33 mouse cellular contexts compared by ENCODE assay signal in genomic region chr4:119642666-119643065, GRCm38 (mm10). TPM values are rescaled to one million over a fixed set of nuclear protein-coding genes. Genes with fewer than 3 reads are reported as not detected.
A peak's percentile ranks its signal among the peaks of the same experiment; 100 is the strongest.
DNase-seq lines count a peak whose midpoint lies in the region; ATAC-seq and TF ChIP-seq lines count a peak whose summit lies in the region.
"Had no signal": no experiment of that assay in that cellular context is flagged by ENCODE, and none has a peak within 500 bp of the region (broad histone marks: within the 10 kb centered on the region; RNA-seq: fewer than 3 reads in every experiment).

No protein-coding gene starts in this region.

- no peak for ATAC-seq in lung, postnatal 0 days
- no peak for ATAC-seq in kidney, embryonic 16.5 days (ENCODE audit: low FRiP score, low TSS enrichment)
- ATAC-seq: forebrain, embryonic 15.5 days had no signal

- no peaks in the 10 kb centered on the region for H3K79me2 ChIP-seq in heart, adult 2 months (replicated peaks; ENCODE audit: control insufficient read depth, insufficient read depth, low read length)

- H3K9ac ChIP-seq in heart, adult 2 months (ENCODE audit: low read depth, low read length) = no peak overlapping the region
- H3K9ac ChIP-seq in lung, postnatal 0 days (replicated peaks; ENCODE audit: low read depth) = no peak overlapping the region
- no peak overlapping the region for H3K9ac ChIP-seq in ES-E14 (ENCODE audit: insufficient read depth, low read depth, low read length, poor library complexity, severe bottlenecking)
- no peak overlapping the region for H3K9ac ChIP-seq in kidney, embryonic 16.5 days (replicated peaks; ENCODE audit: low read length)
- H3K9ac ChIP-seq: embryonic facial prominence, embryonic 13.5 days; forebrain, embryonic 15.5 days; heart, embryonic 15.5 days; limb, embryonic 15.5 days; liver, embryonic 13.5 days; neural tube, embryonic 13.5 days had no signal

- no peak overlapping the region for H3K27ac ChIP-seq in heart, adult 2 months
- H3K27ac ChIP-seq in heart, embryonic 10.5 days = no peak overlapping the region
- no peak overlapping the region for H3K27ac ChIP-seq in lung, postnatal 0 days (ENCODE audit: low read length)
- H3K27ac ChIP-seq in ES-E14 (ENCODE audit: insufficient read depth, low read depth, low read length, poor library complexity, severe bottlenecking) = no peak overlapping the region
- no peak overlapping the region for H3K27ac ChIP-seq in kidney, embryonic 16.5 days (ENCODE audit: low read length)
- H3K27ac ChIP-seq: embryonic facial prominence, embryonic 13.5 days; forebrain, embryonic 10.5 days; forebrain, embryonic 15.5 days; heart, embryonic 15.5 days; limb, embryonic 10.5 days; limb, embryonic 15.5 days; liver, embryonic 13.5 days; neural tube, embryonic 13.5 days had no signal

- TF ChIP-seq CTCF in heart, adult 2 months (IDR thresholded peaks at IDR 0.05) = 0 out of 2 replicates have a peak, but pooled peaks have one; percentile 10
- 0 out of 2 replicates have a peak, but pooled peaks have one; percentile 11 for TF ChIP-seq CTCF in lung, postnatal 0 days (IDR thresholded peaks at IDR 0.05)

- H3K4me1 ChIP-seq in heart, adult 2 months (ENCODE audit: control insufficient read depth, insufficient read depth, low read length) = no peaks in the 10 kb centered on the region
- peaks cover 12% of the 10 kb centered on the region for H3K4me1 ChIP-seq in heart, embryonic 10.5 days
- no peaks in the 10 kb centered on the region for H3K4me1 ChIP-seq in lung, postnatal 0 days (ENCODE audit: insufficient read depth, low read depth, low read length)
- H3K4me1 ChIP-seq in ES-E14 (ENCODE audit: control insufficient read depth in 2 of 2, insufficient read depth in 2 of 2, low read length in 2 of 2, poor library complexity in 1 of 2) = no peaks in the 10 kb centered on the region
- no peaks in the 10 kb centered on the region; the same call in 1 of the 2 replicates for H3K4me1 ChIP-seq in kidney, embryonic 16.5 days (ENCODE audit: insufficient read depth, low read length)
- H3K4me1 ChIP-seq: embryonic facial prominence, embryonic 13.5 days; forebrain, embryonic 15.5 days; limb, embryonic 15.5 days; liver, embryonic 13.5 days; neural tube, embryonic 13.5 days had no signal

- WGBS in heart, adult 2 months = 89% methylated on average over 4 of the region's 4 CpGs
- WGBS in heart, embryonic 10.5 days = 78% methylated on average over 4 of the region's 4 CpGs
- WGBS in lung, postnatal 0 days = 84% methylated on average over 4 of the region's 4 CpGs
- WGBS in kidney, embryonic 16.5 days = 86% methylated on average over 4 of the region's 4 CpGs

- no peak for DNase-seq in heart, adult 2 months
- no peak for DNase-seq in heart, embryonic 10.5 days (ENCODE audit: low spot score)
- DNase-seq in lung, postnatal 0 days (ENCODE audit: low spot score) = no peak
- no peak for DNase-seq in lung, postnatal 4 days
- DNase-seq in ES-E14 (ENCODE audit: low read depth, low spot score) = peak; percentile 59
- DNase-seq in adrenal gland, adult (ENCODE audit: inconsistent age in 2 of 2, low spot score in 1 of 2) = no peak
- DNase-seq: adrenal gland, postnatal 14 days; cerebellum, adult 11-12 months; cerebellum, adult 9-11 months; gastrocnemius, postnatal 25 days; kidney, adult 11 months; kidney, postnatal 25 days; layer of hippocampus, postnatal 36 days; liver, embryonic 13.5 days; lung, adult 18-20 months; right cerebral cortex, postnatal 4 days; thymus, postnatal 14 days had no signal

- no peak for TF ChIP-seq EP300 in heart, adult 2 months (IDR thresholded peaks at IDR 0.05; ENCODE audit: insufficient read depth, low read depth, low read length)
- TF ChIP-seq EP300 in lung, postnatal 0 days (IDR thresholded peaks at IDR 0.05) = no peak

- intact Hi-C loops in heart, adult 2 months (cut with DNase I) = no loop called here

- H3K4me2 ChIP-seq in lung, postnatal 0 days (replicated peaks; ENCODE audit: low read depth, low read length) = no peak overlapping the region
- no peak overlapping the region for H3K4me2 ChIP-seq in kidney, embryonic 16.5 days (replicated peaks; ENCODE audit: low read depth, low read length)
- H3K4me2 ChIP-seq: embryonic facial prominence, embryonic 13.5 days; forebrain, embryonic 15.5 days; heart, embryonic 15.5 days; limb, embryonic 15.5 days; liver, embryonic 13.5 days; midbrain, embryonic 11.5 days; neural tube, embryonic 13.5 days had no signal

- H3K27me3 ChIP-seq in heart, adult 2 months (ENCODE audit: control insufficient read depth, insufficient read depth, low read length) = no peaks in the 10 kb centered on the region
- H3K27me3 ChIP-seq in heart, embryonic 10.5 days (ENCODE audit: insufficient read depth, poor library complexity, severe bottlenecking) = no peaks in the 10 kb centered on the region
- no peaks in the 10 kb centered on the region for H3K27me3 ChIP-seq in lung, postnatal 0 days (replicated peaks; ENCODE audit: insufficient read depth, low read length)
- H3K27me3 ChIP-seq in kidney, embryonic 16.5 days (ENCODE audit: insufficient read depth, low read length) = no peaks in the 10 kb centered on the region
- H3K27me3 ChIP-seq: embryonic facial prominence, embryonic 13.5 days; forebrain, embryonic 15.5 days; heart, embryonic 15.5 days; limb, embryonic 15.5 days; liver, embryonic 13.5 days; neural tube, embryonic 13.5 days had no signal

- H3K4me3 ChIP-seq in heart, adult 2 months = no peak overlapping the region
- no peak overlapping the region for H3K4me3 ChIP-seq in heart, embryonic 10.5 days
- no peak overlapping the region for H3K4me3 ChIP-seq in lung, postnatal 0 days (ENCODE audit: low read depth, low read length)
- H3K4me3 ChIP-seq in ES-E14 (ENCODE audit: insufficient read depth in 1 of 2, low read depth in 1 of 2, low read length in 2 of 2, poor library complexity in 1 of 2, severe bottlenecking in 1 of 2) = no peak overlapping the region
- H3K4me3 ChIP-seq in kidney, embryonic 16.5 days (ENCODE audit: low read length) = no peak overlapping the region
- H3K4me3 ChIP-seq: embryonic facial prominence, embryonic 13.5 days; forebrain, embryonic 10.5 days; forebrain, embryonic 15.5 days; heart, embryonic 15.5 days; limb, embryonic 10.5 days; limb, embryonic 15.5 days; liver, embryonic 13.5 days; neural tube, embryonic 13.5 days had no signal

- no peak for TF ChIP-seq POLR2A in heart, adult 2 months (IDR thresholded peaks at IDR 0.05; ENCODE audit: insufficient read depth, low read depth, low read length)

- in situ Hi-C loops in ES-E14 (cut with MboI; ENCODE audit: low sequenced_read_pairs in 2 of 2, unreplicated experiment in 2 of 2) = no loop called here

- no peaks in the 10 kb centered on the region for H3K9me3 ChIP-seq in heart, embryonic 10.5 days
- no peaks in the 10 kb centered on the region for H3K9me3 ChIP-seq in lung, postnatal 0 days (ENCODE audit: low read length)
- no peaks in the 10 kb centered on the region for H3K9me3 ChIP-seq in ES-E14 (ENCODE audit: control insufficient read depth, insufficient read depth, low read depth, low read length)
- H3K9me3 ChIP-seq in kidney, embryonic 16.5 days (ENCODE audit: low read length) = 0 out of 2 replicates have a peak, but pooled peaks cover 3% of the 10 kb centered on the region
- H3K9me3 ChIP-seq: embryonic facial prominence, embryonic 13.5 days; forebrain, embryonic 15.5 days; heart, embryonic 15.5 days; limb, embryonic 10.5 days; limb, embryonic 15.5 days; liver, embryonic 13.5 days; neural tube, embryonic 13.5 days had no signal

- no peaks in the 10 kb centered on the region for H3K36me3 ChIP-seq in heart, adult 2 months (ENCODE audit: control insufficient read depth, insufficient read depth, low read length)
- H3K36me3 ChIP-seq in heart, embryonic 10.5 days = no peaks in the 10 kb centered on the region
- no peaks in the 10 kb centered on the region for H3K36me3 ChIP-seq in lung, postnatal 0 days (ENCODE audit: insufficient read depth, low read length)
- no peaks in the 10 kb centered on the region for H3K36me3 ChIP-seq in ES-E14 (ENCODE audit: control insufficient read depth, insufficient read depth, low read length, poor library complexity, severe bottlenecking)
- no peaks in the 10 kb centered on the region for H3K36me3 ChIP-seq in kidney, embryonic 16.5 days (ENCODE audit: insufficient read depth, low read length)
- H3K36me3 ChIP-seq: embryonic facial prominence, embryonic 13.5 days; forebrain, embryonic 10.5 days; forebrain, embryonic 15.5 days; heart, embryonic 15.5 days; limb, embryonic 10.5 days; limb, embryonic 15.5 days; liver, embryonic 13.5 days; neural tube, embryonic 13.5 days had no signal

TF ChIP-seq in ES-E14, 5 proteins besides CTCF, POLR2A, EP300 and RAD21:
- TF ChIP-seq HCFC1 (IDR thresholded peaks at IDR 0.05; ENCODE audit: borderline replicate concordance, insufficient read depth, low read length) (no peak), ZNF384 (IDR thresholded peaks at IDR 0.05; ENCODE audit: low read depth, low read length) (no peak), MAFK (IDR thresholded peaks at IDR 0.05; ENCODE audit: insufficient read depth, low read depth, low read length) (no peak), ZC3H11A (IDR thresholded peaks at IDR 0.05; ENCODE audit: borderline replicate concordance, low read depth, low read length) (no peak), CHD2 (IDR thresholded peaks at IDR 0.05; ENCODE audit: low read depth, low read length) (no peak)

RNA-seq across cellular contexts. Expression of gene Guca2a, which starts 5.2 kb away (rescaled TPM):
- not detected for total RNA-seq in heart, adult 2 months (2021)
- 0.21 TPM in 1 of 2 replicates, not detected in the other for polyA plus RNA-seq in heart, adult 2 months (2012; rRNA removed)
- polyA plus RNA-seq in heart, embryonic 10.5 days (2016; fragmentation: Nextera tagmentation; extraction: Ambion mirVana) = 0.26 TPM in 1 of 2 replicates, not detected in the other
- polyA plus RNA-seq in lung, postnatal 0 days (2015; fragmentation: Nextera tagmentation; extraction: Ambion mirVana) = 1.00 and 2.2 TPM in 2 replicates
- total RNA-seq in ES-E14 (2012; rRNA removed) = not detected in 2 replicates
- 11.4 and 13.4 TPM in 2 replicates for polyA plus RNA-seq in kidney, embryonic 16.5 days (2015; fragmentation: Nextera tagmentation; extraction: Ambion mirVana)
- total RNA-seq: adrenal gland, postnatal 14 days; gastrocnemius, adult 18-20 months; gastrocnemius, postnatal 25 days; heart, postnatal 25 days; layer of hippocampus, adult 18-20 months; layer of hippocampus, postnatal 36 days; left cerebral cortex, postnatal 10 days; megakaryocyte, adult 5-6 weeks had no signal
- polyA plus RNA-seq: embryonic facial prominence, embryonic 13.5 days; forebrain, embryonic 10.5 days; forebrain, embryonic 15.5 days; frontal cortex, adult 2 months; heart, embryonic 15.5 days; hindbrain, embryonic 11.5 days; limb, embryonic 10.5 days; limb, embryonic 15.5 days; liver, embryonic 13.5 days; midbrain, embryonic 11.5 days; neural tube, embryonic 13.5 days had no signal

RNA-seq across cellular contexts. Expression of gene Guca2b, which starts 16.1 kb away (rescaled TPM):
- total RNA-seq in heart, adult 2 months (2021) = under 1 TPM; 0.44 to 0.68 TPM
- polyA plus RNA-seq in heart, adult 2 months (2012; rRNA removed) = 0.35 TPM in 1 of 2 replicates, not detected in the other
- polyA plus RNA-seq in heart, embryonic 10.5 days (2016; fragmentation: Nextera tagmentation; extraction: Ambion mirVana) = not detected in 2 replicates
- not detected in 2 replicates for polyA plus RNA-seq in lung, postnatal 0 days (2015; fragmentation: Nextera tagmentation; extraction: Ambion mirVana)
- total RNA-seq in ES-E14 (2012; rRNA removed) = not detected in 2 replicates
- polyA plus RNA-seq in kidney, embryonic 16.5 days (2015; fragmentation: Nextera tagmentation; extraction: Ambion mirVana) = 4.1 and 6.0 TPM in 2 replicates
- total RNA-seq: adrenal gland, postnatal 14 days; gastrocnemius, adult 18-20 months; gastrocnemius, postnatal 25 days; heart, postnatal 25 days; layer of hippocampus, adult 18-20 months; layer of hippocampus, postnatal 36 days; left cerebral cortex, postnatal 10 days; megakaryocyte, adult 5-6 weeks had no signal
- polyA plus RNA-seq: embryonic facial prominence, embryonic 13.5 days; forebrain, embryonic 10.5 days; forebrain, embryonic 15.5 days; heart, embryonic 15.5 days; hindbrain, embryonic 11.5 days; limb, embryonic 10.5 days; limb, embryonic 15.5 days; liver, embryonic 13.5 days; midbrain, embryonic 11.5 days; neural tube, embryonic 13.5 days had no signal
